Mouse (Mus musculus): ENCODE results near the gene Hpf1. TPM values are rescaled to one million over a fixed set of nuclear protein-coding genes. Genes with fewer than 3 reads are reported as not detected.

Hpf1 gene
- polyA plus RNA-seq, 2 experiments: 54.9 to 94.5 TPM

DNA sequence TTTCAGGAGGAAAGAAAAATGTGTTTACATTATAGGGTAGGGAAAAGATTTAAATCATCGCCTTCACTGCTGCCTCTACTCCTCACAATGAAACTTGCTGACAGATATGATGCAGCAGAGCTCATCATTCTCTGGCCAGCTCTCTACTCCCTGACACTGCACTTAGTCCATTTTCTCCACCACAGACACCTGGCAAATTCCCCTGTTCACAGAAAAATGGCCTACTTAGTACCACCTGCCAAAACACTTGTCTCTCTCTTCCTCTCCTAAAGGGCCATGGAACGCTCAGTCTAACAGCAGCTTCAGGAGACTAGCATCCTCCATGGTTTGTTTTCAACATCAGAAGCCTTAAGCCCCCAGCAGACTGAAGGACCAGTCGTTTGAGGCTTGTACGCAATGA lies 61.1 kb downstream of the Hpf1 start:
- H3K36me3 ChIP-seq (ENCODE audit: control insufficient read depth, insufficient read depth, low read length): no peaks in the 10 kb centered on the region
- no peak overlapping the region for H3K4me3 ChIP-seq (replicated peaks; ENCODE audit: low read length)
- no peak overlapping the region for H3K27ac ChIP-seq (replicated peaks; ENCODE audit: low read depth, low read length)
- WGBS: 74% methylated on average over 4 of the region's 4 CpGs
- DNase-seq (ENCODE audit: low spot score): no peak
- H3K4me2 ChIP-seq (replicated peaks; ENCODE audit: low read depth, low read length, severe bottlenecking): no peak overlapping the region
- H3K4me1 ChIP-seq (ENCODE audit: control insufficient read depth, insufficient read depth, low read length): peaks cover 2% of the 10 kb centered on the region; the same call in 1 of the 2 replicates
- TF ChIP-seq POLR2A (IDR thresholded peaks at IDR 0.05; ENCODE audit: borderline replicate concordance, extremely low read depth, insufficient read depth, insufficient read length): no peak
- ATAC-seq (ENCODE audit: low FRiP score, low read depth): no peak
- H3K9ac ChIP-seq (ENCODE audit: low read depth, low read length, severe bottlenecking): no peak overlapping the region
- no peaks in the 10 kb centered on the region for H3K27me3 ChIP-seq (ENCODE audit: control insufficient read depth, insufficient read depth, low read length)
- no peaks in the 10 kb centered on the region for H3K9me3 ChIP-seq (ENCODE audit: control insufficient read depth, low read length)

DNA sequence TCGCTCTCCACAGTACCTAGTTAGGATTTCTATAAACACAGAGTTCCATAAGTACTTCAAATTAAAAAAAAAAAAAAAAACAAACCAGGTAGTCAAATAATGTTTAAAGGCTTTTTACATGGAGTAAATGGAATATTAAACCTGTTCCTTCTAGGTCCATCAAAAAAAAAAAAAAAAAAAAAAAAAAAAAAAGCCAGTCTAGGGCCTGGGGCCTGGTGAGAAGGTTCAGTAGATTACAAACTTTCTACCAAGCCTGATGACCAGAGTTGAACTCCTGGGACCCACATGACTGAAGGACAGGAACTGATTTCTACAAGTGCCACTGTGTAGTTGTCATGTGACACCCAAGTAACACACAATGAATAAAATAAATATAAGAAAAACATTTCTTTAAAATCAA lies 61.5 kb downstream of the Hpf1 start:
- Histone ChIP-seq H3K4me3 (replicated peaks; ENCODE audit: low read length) (no peak overlapping the region), H3K9me3 (ENCODE audit: control insufficient read depth, low read length) (no peaks in the 10 kb centered on the region), H3K27ac (replicated peaks; ENCODE audit: low read depth, low read length) (no peak overlapping the region), H3K9ac (ENCODE audit: low read depth, low read length, severe bottlenecking) (no peak overlapping the region), H3K4me1 (ENCODE audit: control insufficient read depth, insufficient read depth, low read length) (peaks cover 2% of the 10 kb centered on the region; the same call in 1 of the 2 replicates), H3K4me2 (replicated peaks; ENCODE audit: low read depth, low read length, severe bottlenecking) (no peak overlapping the region), H3K27me3 (ENCODE audit: control insufficient read depth, insufficient read depth, low read length) (no peaks in the 10 kb centered on the region), H3K36me3 (ENCODE audit: control insufficient read depth, insufficient read depth, low read length) (no peaks in the 10 kb centered on the region)
- DNase-seq (ENCODE audit: low spot score) (no peak), ATAC-seq (ENCODE audit: low FRiP score, low read depth) (no peak)
- WGBS: 89% methylated on average over 1 of the region's 1 CpGs
- no peak for TF ChIP-seq POLR2A (IDR thresholded peaks at IDR 0.05; ENCODE audit: borderline replicate concordance, extremely low read depth, insufficient read depth, insufficient read length)

DNA sequence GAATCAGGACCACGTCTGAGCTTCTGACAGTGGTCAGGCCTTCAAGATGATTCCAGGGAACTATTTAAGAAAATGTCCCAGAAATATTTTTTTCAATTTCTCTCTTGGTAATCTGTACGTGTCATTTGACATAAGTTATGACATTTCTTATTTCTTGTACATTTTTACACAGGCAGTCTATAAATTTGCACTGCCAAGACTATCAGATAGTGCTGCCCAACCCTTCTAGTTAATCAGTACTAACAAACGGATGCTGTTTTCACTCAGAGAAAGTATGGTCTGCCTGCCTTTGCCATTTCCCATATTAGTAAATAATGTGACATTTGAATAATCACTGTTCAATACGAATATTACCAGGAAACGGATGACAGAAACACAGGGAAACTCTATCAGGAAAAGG lies 62.6 kb downstream of the Hpf1 start:
- 76% methylated on average over 5 of the region's 5 CpGs for WGBS
- Histone ChIP-seq H3K9me3 (ENCODE audit: control insufficient read depth, low read length) (no peaks in the 10 kb centered on the region), H3K4me3 (replicated peaks; ENCODE audit: low read length) (no peak overlapping the region), H3K9ac (ENCODE audit: low read depth, low read length, severe bottlenecking) (no peak overlapping the region), H3K36me3 (ENCODE audit: control insufficient read depth, insufficient read depth, low read length) (no peaks in the 10 kb centered on the region), H3K27ac (replicated peaks; ENCODE audit: low read depth, low read length) (no peak overlapping the region), H3K27me3 (ENCODE audit: control insufficient read depth, insufficient read depth, low read length) (no peaks in the 10 kb centered on the region), H3K4me1 (ENCODE audit: control insufficient read depth, insufficient read depth, low read length) (peaks cover 2% of the 10 kb centered on the region; the same call in 1 of the 2 replicates), H3K4me2 (replicated peaks; ENCODE audit: low read depth, low read length, severe bottlenecking) (no peak overlapping the region)
- no peak for TF ChIP-seq POLR2A (IDR thresholded peaks at IDR 0.05; ENCODE audit: borderline replicate concordance, extremely low read depth, insufficient read depth, insufficient read length)
- DNase-seq (ENCODE audit: low spot score) (no peak), ATAC-seq (ENCODE audit: low FRiP score, low read depth) (no peak)

DNA sequence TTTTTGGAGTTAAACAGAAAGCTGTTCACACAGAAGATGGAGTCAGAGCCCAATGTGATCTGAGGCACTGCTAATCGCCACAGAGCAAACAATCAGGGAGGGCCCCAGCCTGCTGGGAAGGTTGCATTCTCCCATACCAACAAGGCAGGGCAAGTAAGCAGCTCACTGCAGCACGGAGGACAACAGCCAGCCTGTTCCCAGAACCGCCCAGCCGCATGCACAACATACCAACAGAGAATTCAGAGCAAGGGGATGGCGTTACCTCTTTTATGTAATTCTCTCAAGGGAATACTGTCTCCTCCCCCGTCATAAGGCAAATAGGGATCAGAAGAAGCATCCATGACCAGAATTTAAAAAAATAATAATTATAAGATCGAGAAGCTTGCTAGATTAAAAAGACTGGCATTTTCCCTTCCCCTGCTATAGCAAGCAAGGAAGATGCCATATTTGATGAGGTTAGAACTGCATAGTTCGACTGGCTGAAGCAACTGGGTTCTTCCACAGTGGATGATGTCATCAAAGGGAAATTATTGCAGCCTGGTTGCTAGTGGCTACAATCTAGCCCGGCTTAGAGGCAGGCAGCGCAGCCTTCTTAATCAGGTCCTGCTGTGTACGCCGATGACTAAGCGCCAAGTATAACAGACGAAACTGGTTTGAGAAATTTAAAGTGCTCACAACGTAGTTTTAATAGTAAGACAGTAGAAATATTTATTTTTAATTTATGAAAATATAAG lies 64.2 kb downstream of the Hpf1 start:
- TF ChIP-seq POLR2A (IDR thresholded peaks at IDR 0.05; ENCODE audit: borderline replicate concordance, extremely low read depth, insufficient read depth, insufficient read length): no peak
- Histone ChIP-seq H3K4me3 (replicated peaks; ENCODE audit: low read length) (peak overlapping the region; percentile 39), H3K27me3 (ENCODE audit: control insufficient read depth, insufficient read depth, low read length) (no peaks in the 10 kb centered on the region), H3K4me1 (ENCODE audit: control insufficient read depth, insufficient read depth, low read length) (peaks cover 2% of the 10 kb centered on the region; the same call in 1 of the 2 replicates), H3K36me3 (ENCODE audit: control insufficient read depth, insufficient read depth, low read length) (no peaks in the 10 kb centered on the region), H3K4me2 (replicated peaks; ENCODE audit: low read depth, low read length, severe bottlenecking) (peak overlapping the region; percentile 65), H3K9me3 (ENCODE audit: control insufficient read depth, low read length) (no peaks in the 10 kb centered on the region), H3K9ac (ENCODE audit: low read depth, low read length, severe bottlenecking) (peak overlapping the region; percentile 52), H3K27ac (replicated peaks; ENCODE audit: low read depth, low read length) (peak overlapping the region; percentile 87)
- ATAC-seq (ENCODE audit: low FRiP score, low read depth) (peak; percentile 95), DNase-seq (ENCODE audit: low spot score) (peak; percentile 96)
- WGBS: 2% methylated on average over 15 of the region's 15 CpGs

GRCm38 (mm10) chr8:60956847-60957246 lies 66.6 kb downstream of the Hpf1 start:
- no peak for DNase-seq (ENCODE audit: low spot score)

More at GRCm38 (mm10) chr8:60956847-60957246, 66.6 kb downstream of the Hpf1 start:
- Histone ChIP-seq H3K4me1 (ENCODE audit: control insufficient read depth, insufficient read depth, low read length) (peaks cover 3% of the 10 kb centered on the region; the same call in 1 of the 2 replicates), H3K27ac (replicated peaks; ENCODE audit: low read depth, low read length) (no peak overlapping the region), H3K9me3 (ENCODE audit: control insufficient read depth, low read length) (no peaks in the 10 kb centered on the region), H3K4me3 (replicated peaks; ENCODE audit: low read length) (no peak overlapping the region), H3K4me2 (replicated peaks; ENCODE audit: low read depth, low read length, severe bottlenecking) (no peak overlapping the region), H3K27me3 (ENCODE audit: control insufficient read depth, insufficient read depth, low read length) (no peaks in the 10 kb centered on the region), H3K36me3 (ENCODE audit: control insufficient read depth, insufficient read depth, low read length) (no peaks in the 10 kb centered on the region), H3K9ac (ENCODE audit: low read depth, low read length, severe bottlenecking) (no peak overlapping the region)
- 90% methylated on average over 7 of the region's 7 CpGs for WGBS
- TF ChIP-seq POLR2A (IDR thresholded peaks at IDR 0.05; ENCODE audit: borderline replicate concordance, extremely low read depth, insufficient read depth, insufficient read length): no peak
- no peak for ATAC-seq (ENCODE audit: low FRiP score, low read depth)

Other genes starting within 250 kb of the Hpf1 start
- gene Clcn3, start 92.9 kb downstream of the Hpf1 start, polyA plus RNA-seq (2012; rRNA removed): 10.8 and 10.9 TPM in 2 replicates
- gene Clcn3, start 92.9 kb downstream of the Hpf1 start, polyA plus RNA-seq (2014; fragmentation: Nextera tagmentation; extraction: Ambion mirVana): 15.2 and 15.3 TPM in 2 replicates
- gene Nek1, start 102.8 kb downstream of the Hpf1 start, polyA plus RNA-seq (2012; rRNA removed): 8.6 and 10.8 TPM in 2 replicates
- 21.9 and 23.0 TPM in 2 replicates for gene Nek1, start 102.8 kb downstream of the Hpf1 start, polyA plus RNA-seq (2014; fragmentation: Nextera tagmentation; extraction: Ambion mirVana)

Data from limb, embryonic 14.5 days (tissue).